Comparison of ENCODE assay signal across 8 mouse cellular contexts in the genomic region with DNA sequence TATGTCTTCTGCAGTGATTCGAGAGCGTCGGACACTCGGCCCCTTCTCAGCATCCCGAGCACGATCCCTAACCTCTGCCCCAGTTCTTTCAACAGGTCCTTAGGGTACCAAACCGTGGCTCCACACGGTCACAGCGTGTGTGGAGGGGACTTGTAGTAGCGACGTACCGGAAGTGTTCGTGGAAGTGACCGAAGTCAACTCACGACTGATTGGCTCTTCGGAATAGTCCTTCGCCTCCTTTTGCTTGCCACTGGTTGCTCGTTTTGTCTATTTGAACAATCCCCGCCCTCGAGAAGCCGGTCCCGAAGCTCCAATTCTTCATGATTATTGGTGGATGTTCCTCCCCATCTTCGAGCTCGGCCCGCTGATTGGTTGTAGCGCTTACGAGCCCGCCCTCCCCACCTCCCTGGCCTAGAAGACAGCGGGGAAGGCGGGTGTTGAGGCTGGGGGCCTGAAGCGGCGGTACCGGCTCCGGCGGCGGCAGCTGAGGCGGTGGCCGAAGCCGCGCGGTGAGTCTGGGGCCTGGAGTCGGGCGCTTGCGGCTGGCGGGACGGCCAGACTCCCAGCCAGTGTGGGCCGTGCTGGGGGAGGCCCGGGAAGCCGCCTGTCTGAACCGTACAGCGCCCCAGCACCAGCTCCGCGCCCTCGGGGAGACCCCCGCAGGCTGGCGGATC. TPM values are rescaled to one million over a fixed set of nuclear protein-coding genes. Genes with fewer than 3 reads are reported as not detected.
A peak's percentile ranks its signal among the peaks of the same experiment; 100 is the strongest.
DNase-seq lines count a peak whose midpoint lies in the region; ATAC-seq and TF ChIP-seq lines count a peak whose summit lies in the region.

Gene Mtor, plus strand, starts transcription at position 433 of the 674 bp plus-strand sequence.

- peaks cover 17% of the 10 kb centered on the region for H3K4me1 ChIP-seq in hindbrain, postnatal 0 days (ENCODE audit: insufficient read depth, low read length)

- peak within 1 kb of the TSS; percentile 76 for H3K4me2 ChIP-seq in hindbrain, postnatal 0 days (ENCODE audit: low read depth, low read length)

- no peak for TF ChIP-seq CTCF in gastrocnemius, adult 2 months (IDR thresholded peaks at IDR 0.05)
- no peak for TF ChIP-seq CTCF in hindbrain, postnatal 0 days (IDR thresholded peaks at IDR 0.05; ENCODE audit: low read depth)
- no peak for TF ChIP-seq CTCF in left cerebral cortex, adult 2 months (IDR thresholded peaks at IDR 0.05)

- peak; percentile 99 for DNase-seq in ZHBTc4 (ENCODE audit: low read depth, low spot score)
- peak; percentile 96 for DNase-seq in gastrocnemius, adult 2 months
- peak; percentile 99 for DNase-seq in hindbrain, postnatal 0 days (ENCODE audit: low spot score)
- peak; percentile 93 for DNase-seq in left cerebral cortex, adult 2 months (ENCODE audit: extremely low spot score in 1 of 2, low spot score in 2 of 2)
- DNase-seq in right cerebral cortex, adult 2 months (ENCODE audit: low spot score in 2 of 2), result peak; percentile 95 to 97
- peak; percentile 95 for DNase-seq in urinary bladder, postnatal 14 days (ENCODE audit: low spot score)

- ATAC-seq in common myeloid progenitor, adult 5-6 weeks (replicated peaks; ENCODE audit: low read depth, poor library complexity, severe bottlenecking), result peak; percentile 91
- peak; percentile 98 for ATAC-seq in hindbrain, postnatal 0 days
- ATAC-seq in megakaryocyte, adult 5-6 weeks (ENCODE audit: poor library complexity, severe bottlenecking), result peak; percentile 88

- peak within 1 kb of the TSS; percentile 94 for H3K27ac ChIP-seq in gastrocnemius, adult 2 months
- H3K27ac ChIP-seq in hindbrain, postnatal 0 days, result peak within 1 kb of the TSS; percentile 85
- peak within 1 kb of the TSS; percentile 77 for H3K27ac ChIP-seq in left cerebral cortex, adult 2 months

- peaks cover 12% of the 10 kb centered on the region for H3K36me3 ChIP-seq in hindbrain, postnatal 0 days (ENCODE audit: insufficient read depth, low read length)

- intact Hi-C loops in gastrocnemius, adult 2 months (cut with DNase I), result no loop called here
- intact Hi-C loops in left cerebral cortex, adult 2 months (cut with DNase I), result no loop called here

- under 1% methylated on average over 56 of the region's 56 CpGs for WGBS in hindbrain, postnatal 0 days

- H3K27me3 ChIP-seq in hindbrain, postnatal 0 days (ENCODE audit: insufficient read depth, low read length), result no peaks in the 10 kb centered on the region

- H3K4me3 ChIP-seq in gastrocnemius, adult 2 months, result peak within 1 kb of the TSS; percentile 89
- H3K4me3 ChIP-seq in hindbrain, postnatal 0 days (ENCODE audit: low read length), result peak within 1 kb of the TSS; percentile 59
- peak within 1 kb of the TSS; percentile 80 for H3K4me3 ChIP-seq in left cerebral cortex, adult 2 months

- peak within 1 kb of the TSS; percentile 76 for H3K9ac ChIP-seq in hindbrain, postnatal 0 days (replicated peaks; ENCODE audit: low read length)

- H3K9me3 ChIP-seq in hindbrain, postnatal 0 days (ENCODE audit: low read length), result no peaks in the 10 kb centered on the region

RNA-seq across cellular contexts. Expression of gene Mtor, which starts in this region (rescaled TPM):
- 19.0 and 19.4 TPM in 2 replicates for total RNA-seq in common myeloid progenitor, adult 5-6 weeks (2017)
- total RNA-seq in gastrocnemius, adult 2 months (2021), result 10 to 100 TPM; 36.3 to 37.1 TPM
- 56.0 and 58.2 TPM in 2 replicates for total RNA-seq in hindbrain, postnatal 0 days (2014; rRNA removed)
- polyA plus RNA-seq in hindbrain, postnatal 0 days (2015; fragmentation: Nextera tagmentation; extraction: Ambion mirVana), result 29.2 and 29.9 TPM in 2 replicates
- 10 to 100 TPM; 92.7 to 94.0 TPM for total RNA-seq in left cerebral cortex, adult 2 months (2021)
- 14.2 and 14.3 TPM in 2 replicates for total RNA-seq in megakaryocyte, adult 5-6 weeks (2015)
- 10.8 and 13.6 TPM in 2 replicates for total RNA-seq in megakaryocyte, adult 5-6 weeks (2017)

Comparison
In these comparisons a context has a peak if more than half of its experiments do, and no peak if none do; other contexts are left out.
1. Peak in every context shown above with its lines: DNase-seq, ATAC-seq, H3K4me3 ChIP-seq and H3K27ac ChIP-seq.